Mouse (Mus musculus) heart, postnatal 10 days (tissue): ENCODE measurements around the gene Thsd1. TPM values are rescaled to one million over a fixed set of nuclear protein-coding genes. Genes with fewer than 3 reads are reported as not detected.
A peak's percentile ranks its signal among the peaks of the same experiment; 100 is the strongest.

Experiments
- DNase-seq, 2 experiments: peaks; one replicate each; pipeline ENCODE4 v3.0.0; 2021
- intact Hi-C: fragments of 180-260 bp; cut with DNase I; formaldehyde crosslinking; loops from one replicate; pipeline ENCODE4 v1.15.1; 2025
- total RNA-seq, 2 experiments: library from RNA; stranded (reverse); gene quantifications; 2 replicates each; pipeline ENCODE4 v1.2.3; 2021

The Thsd1 gene
- total RNA-seq, result 10 to 100 TPM; 13.5 to 14.9 TPM

DNA sequence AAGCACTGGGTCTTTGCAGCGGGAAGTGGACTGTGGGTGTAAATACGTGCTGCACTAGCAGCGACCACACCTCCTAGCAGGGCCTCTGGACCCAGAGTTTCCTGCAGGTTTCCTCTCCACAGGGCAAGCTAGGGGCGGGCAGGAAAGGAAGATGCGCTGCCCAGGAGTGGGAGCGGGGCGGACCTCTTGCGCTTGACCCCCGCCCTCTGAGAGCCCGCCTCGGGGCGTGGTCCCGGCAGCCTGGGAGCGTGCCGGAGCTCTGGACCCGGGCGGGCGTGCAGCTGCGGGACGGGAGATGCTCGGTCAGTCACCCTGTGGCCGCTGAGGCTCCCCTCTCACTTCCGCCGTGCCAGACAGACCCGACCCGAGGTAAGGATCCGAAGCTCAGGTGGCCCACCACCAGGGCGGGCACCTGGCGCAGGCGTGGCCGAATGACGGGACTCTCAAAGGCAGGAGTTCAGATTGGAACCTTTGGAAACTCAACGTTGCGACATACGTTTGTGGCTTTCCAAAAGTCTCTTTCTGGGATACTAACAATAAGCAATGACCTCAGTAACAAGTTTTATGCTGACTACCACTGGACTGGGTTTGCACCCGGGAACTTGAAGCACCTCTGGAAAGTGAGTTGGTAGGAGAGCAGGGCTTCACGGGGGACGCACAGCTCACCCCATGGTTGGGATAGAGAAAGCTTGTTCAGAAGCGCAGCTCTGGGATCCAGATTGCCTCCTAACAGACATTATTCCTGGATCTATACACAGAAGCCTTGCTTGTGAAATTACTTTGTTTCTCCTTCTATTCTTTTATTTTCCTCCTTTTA is at the start of gene Thsd1:
Gene Thsd1, plus strand, starts transcription at position 253 of the 817 bp plus-strand sequence.
- intact Hi-C loops, result loop anchor here (2.0 kb wide), 1 partner anchor 34 kb away; the partner anchor contains the start of gene Vps36

DNA sequence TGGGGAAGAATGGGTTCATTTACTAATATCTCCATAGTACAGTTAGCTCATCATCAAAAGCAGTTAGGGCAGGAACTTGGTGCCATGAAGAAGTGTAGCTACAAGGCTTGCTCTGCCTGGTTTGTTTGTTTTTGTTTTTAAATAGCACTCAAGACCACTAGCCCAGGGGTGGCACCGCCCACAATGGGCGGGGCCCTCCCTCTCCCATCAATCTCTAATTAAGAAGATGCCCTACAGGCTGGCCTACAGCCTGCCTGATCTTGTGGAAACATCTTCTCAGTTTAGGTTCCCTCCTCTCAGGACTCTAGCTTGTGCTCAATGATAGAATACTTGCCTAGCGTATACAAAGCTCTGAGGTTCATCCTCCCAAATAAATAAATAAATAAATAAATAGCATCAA is 42.2 kb upstream of the Thsd1 start:
- intact Hi-C loops, result no loop called here

More for the DNA sequence above, at the start of gene Thsd1:
- peak; percentile 71 for DNase-seq

DNA sequence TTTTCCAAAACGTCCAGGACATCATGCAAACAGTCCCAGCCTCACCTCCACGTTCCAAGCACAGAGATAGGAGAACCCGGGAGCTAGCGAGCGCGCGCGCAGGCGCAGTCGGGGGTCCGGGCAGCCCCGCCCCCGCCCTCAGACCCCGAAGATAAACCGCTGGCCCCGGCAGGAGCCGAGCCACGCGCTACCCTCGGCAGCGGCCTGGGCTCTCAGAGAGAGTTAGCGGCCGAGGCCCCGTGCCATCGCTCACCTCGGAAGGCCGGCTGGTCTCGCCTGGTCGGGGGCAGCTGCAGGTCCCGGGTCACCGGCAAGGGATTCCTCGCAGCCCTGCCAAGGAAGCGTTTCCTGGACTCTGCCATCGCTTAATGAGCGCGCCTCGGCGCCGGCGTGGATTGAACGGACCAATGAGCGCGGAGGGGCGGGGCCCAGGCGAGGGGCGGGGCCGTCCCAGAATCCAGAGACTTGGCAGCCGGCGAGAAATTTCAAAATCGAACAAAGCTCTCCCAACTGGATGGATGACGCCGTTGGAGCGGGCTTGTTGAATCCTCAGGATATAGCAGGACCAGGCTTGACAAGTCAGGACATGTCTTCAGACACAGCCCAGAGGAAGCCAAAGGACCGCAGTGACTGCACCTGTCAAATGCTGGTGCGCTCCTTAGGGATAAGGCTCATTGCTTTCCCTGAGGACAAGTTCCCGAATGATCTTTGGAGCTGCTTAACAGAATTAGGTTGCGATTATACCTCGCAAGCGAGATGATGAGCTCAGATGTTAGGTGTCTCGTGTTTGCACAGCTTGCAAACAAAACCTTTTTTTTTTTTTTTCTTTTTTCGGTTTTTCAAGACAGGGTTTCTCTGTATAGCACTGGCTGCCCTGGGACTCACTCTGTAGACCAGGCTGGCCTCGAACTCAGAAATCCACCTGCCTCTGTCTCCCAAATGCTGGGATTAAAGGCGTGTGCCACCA is 41.4 kb upstream of the Thsd1 start, which contains the start of gene Ckap2:
Gene Ckap2, minus strand, starts transcription at position 389 of the 967 bp plus-strand sequence.
- intact Hi-C loops, result no loop called here
- DNase-seq, result peak; percentile 94

More for the DNA sequence above, 42.2 kb upstream of the Thsd1 start:
- peak in 1 of 2 experiments; percentile 15 for DNase-seq

DNA sequence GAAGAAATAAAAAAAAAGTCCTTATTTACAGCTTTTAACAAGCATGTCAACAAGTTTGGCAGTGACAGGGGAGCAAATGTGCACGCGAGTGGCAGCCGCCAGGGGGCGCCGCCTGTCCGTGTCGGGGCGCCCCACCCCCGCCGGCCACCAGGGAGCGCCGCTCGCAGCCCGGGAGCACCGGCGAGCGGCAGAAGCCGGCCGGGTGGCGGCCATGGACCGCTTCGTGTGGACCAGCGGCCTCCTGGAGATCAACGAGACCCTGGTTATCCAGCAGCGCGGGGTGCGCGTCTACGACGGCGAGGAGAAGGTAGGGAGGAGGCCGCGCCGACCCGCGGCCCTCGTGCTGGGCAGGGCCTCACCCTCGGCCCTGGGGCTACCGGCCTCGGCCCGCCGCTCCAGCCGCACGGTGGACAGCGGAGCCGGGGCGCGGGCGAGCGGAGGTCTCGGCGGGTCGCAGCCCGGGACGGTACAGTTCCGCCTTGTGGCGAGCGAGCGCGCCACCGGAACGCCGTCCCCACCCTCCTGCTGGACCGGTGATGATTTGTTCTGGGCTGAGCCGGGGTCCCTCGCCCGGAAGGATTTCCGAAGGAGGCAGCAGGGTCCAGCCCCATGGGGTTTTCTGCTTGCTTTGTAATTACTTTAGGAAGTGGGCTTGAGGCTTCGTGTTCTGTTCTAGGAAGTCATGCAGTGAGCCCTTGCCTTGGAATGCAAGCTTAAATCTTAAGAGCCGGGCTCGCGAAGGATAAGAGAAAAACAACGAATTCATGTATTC is 34.3 kb upstream of the Thsd1 start, which contains the start of gene Vps36:
Gene Vps36, plus strand, starts transcription at position 150 of the 772 bp plus-strand sequence.
- intact Hi-C loops, result loop anchor here (1.0 to 10.0 kb wide), 5 partner anchors 34 to 204 kb away; partner anchors contain the start of genes Slc25a15 and Thsd1
- peak; percentile 93 for DNase-seq

DNA sequence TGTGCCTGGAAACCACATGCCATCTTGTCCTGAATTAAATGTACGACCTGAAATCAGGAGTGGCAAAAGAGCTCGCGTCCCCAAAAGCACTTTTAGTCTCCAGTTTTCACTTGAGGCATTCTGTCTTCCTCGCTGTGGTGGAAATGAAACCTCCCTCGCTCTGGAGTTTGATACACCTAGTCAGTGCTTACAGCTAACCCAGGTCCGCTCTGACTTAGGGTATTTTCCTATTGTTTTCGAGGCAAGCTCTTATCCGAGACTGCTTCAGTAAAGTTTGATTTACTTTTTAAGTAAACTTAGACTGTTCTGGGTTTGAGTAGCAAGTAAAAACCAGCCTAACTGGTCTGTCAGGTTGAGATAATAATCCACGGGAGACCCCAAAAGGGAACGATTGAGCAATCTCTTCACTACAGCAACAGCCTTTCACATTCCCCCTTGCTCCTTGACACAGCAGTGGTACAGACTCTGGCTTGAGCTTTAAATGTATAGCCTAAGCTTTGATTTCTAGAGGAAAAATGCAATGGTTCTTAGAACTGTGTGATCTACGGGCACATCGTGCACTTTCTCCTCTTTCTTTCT is 33.6 kb upstream of the Thsd1 start:
- intact Hi-C loops, result loop anchor here (2.0 to 10.0 kb wide), 4 partner anchors 33 to 204 kb away; partner anchors contain the start of genes Slc25a15 and Thsd1

DNA sequence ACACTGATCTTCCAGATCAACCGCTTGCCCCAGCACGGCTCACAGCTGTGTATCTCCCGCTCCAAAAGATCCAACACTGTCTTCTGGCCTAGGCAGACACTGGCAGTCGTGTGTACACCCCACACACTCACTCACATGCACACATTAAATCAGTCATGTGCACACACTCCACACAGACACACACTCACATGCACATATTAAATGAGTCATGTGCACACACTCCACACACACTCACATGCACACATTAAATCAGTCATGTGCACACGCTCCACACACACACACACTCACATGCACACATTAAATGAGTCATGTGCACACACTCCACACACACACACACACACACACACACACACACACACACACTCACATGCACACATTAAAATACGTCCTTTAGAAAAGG is 29.2 kb upstream of the Thsd1 start:
- intact Hi-C loops, result loop anchor here (10.0 kb wide), 1 partner anchor 107 kb away; no protein-coding TSS in a partner anchor
- DNase-seq, result no peak

More for the DNA sequence above, 33.6 kb upstream of the Thsd1 start:
- DNase-seq, result no peak

DNA sequence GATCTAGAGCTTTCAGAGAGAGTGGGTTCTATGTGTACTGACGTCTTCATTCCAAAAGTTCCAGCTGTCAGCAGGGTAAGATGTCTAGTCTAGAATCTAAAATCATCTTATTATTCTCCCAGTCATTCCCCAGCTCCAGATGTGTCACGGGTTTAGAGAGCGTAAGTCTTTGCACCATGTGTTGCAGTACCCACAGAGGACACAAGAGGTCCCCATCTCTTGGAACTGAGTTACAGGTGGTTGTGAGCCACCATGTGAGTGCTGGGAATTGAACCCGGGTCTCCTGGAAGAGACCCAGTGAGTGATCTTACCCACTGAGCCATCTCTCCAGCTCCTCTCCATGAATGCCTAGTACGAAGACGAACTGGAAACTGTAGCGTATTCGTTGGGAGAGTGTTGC is 27.6 kb upstream of the Thsd1 start:
- no peak for DNase-seq
- intact Hi-C loops, result loop anchor here (10.0 kb wide), 1 partner anchor 105 kb away; no protein-coding TSS in a partner anchor

DNA sequence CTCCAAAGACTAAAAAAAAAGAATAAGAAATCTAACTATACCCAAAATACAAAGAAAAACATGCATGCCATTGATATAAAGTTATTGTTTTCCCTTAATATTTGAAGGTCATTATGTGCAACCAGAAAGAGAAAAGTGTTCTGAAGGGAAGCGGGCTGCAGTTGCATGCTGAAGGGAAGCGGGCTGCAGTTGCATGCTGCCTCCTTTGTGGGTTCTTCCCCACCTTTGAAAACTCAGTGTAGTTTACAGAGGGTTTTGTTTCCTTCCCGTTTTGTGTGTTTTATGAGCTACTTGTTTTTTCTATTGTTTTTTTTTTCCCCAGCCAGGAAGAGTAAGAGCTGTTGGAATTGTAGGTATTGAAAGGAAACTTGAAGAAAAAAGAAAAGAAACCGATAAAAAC is 19.6 kb upstream of the Thsd1 start:
- no peak for DNase-seq
- intact Hi-C loops, result no loop called here

DNA sequence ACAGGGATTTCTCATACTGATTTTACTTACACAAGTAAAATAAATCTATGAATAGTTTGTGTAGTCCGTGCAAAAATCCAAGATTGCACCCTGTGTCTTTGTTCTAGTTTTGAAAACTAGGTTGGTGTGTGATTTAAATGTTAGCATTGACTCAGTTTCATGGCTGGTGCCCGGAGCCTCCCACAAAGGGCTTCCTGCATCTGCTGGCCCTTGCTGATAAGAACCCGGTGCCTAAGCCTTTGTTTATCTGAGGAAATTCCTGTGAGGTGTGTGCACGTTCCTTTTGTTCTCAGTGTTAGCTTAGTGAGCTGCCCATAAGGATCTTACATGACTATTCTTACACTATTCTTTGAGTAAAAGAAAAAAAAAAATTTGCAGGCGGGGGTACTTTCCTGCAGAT is 18.1 kb upstream of the Thsd1 start:
- DNase-seq, result peak in 1 of 2 experiments; percentile 40
- intact Hi-C loops, result loop anchor here (2.0 kb wide), 1 partner anchor 20 kb away; no protein-coding TSS in a partner anchor

DNA sequence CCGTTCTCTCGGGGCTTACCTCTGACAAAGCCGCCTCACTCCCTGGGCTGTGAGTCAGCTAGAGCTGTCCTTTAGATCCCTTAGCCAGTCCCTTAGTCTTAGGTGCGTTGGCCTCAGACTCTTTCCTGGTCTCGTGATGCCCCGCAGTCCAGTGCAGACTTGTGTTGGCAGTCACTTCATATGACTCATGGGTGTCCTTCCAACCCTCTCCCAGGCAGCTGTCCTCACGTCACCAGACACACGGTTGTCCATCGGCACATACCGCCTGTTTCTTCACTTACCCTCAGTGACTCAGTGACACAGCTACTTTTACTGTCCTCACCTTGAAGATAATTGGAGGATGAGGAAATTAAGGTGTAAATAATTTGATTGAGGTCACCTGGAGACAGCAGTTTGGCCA is 12.3 kb upstream of the Thsd1 start:
- peak in 1 of 2 experiments; percentile 35 for DNase-seq
- intact Hi-C loops, result no loop called here

DNA sequence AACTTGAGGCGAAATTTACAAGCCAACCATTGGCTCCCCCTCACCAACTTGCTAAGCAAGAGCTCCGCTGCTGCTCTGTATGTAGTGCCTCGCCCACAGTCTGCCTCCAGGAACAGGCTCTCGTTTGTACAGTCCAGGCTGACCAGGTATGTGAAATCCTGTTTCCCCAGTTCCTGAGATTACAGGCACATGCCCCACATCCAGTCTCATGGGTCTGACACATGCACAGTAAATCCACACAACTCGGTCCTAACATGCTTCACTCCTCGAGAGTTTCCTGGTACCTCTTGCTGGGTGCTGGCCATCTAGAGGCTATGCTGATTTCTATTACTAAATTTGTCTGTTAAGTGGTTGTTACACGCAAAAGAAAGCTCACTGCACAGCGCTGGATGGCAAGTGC is 752 bp upstream of the Thsd1 start:
- no peak for DNase-seq
- intact Hi-C loops, result loop anchor here (2.0 kb wide), 1 partner anchor 34 kb away; the partner anchor contains the start of gene Vps36

DNA sequence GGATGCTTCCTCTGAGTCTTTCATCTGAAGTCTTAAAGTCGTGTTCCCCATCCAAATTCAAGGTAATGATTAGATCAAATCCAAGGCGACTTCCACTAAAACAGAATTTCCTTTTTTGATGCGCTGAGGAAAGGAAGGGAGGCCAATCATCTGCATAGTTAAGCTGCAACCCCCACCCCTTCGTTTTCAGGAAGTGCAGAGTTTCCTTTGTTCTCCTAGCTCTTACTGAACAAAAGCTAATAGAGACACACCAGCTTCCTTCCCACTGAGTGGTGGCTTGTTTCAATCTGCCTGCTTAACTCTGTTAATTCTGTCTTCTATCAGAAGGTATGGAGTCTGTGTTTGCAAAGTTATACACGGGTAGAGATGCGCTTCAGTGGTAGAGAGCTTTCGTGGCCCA is 1.5 kb downstream of the Thsd1 start:
- intact Hi-C loops, result loop anchor here (2.0 kb wide), 1 partner anchor 20 kb away; no protein-coding TSS in a partner anchor
- DNase-seq, result peak; percentile 32 to 36

DNA sequence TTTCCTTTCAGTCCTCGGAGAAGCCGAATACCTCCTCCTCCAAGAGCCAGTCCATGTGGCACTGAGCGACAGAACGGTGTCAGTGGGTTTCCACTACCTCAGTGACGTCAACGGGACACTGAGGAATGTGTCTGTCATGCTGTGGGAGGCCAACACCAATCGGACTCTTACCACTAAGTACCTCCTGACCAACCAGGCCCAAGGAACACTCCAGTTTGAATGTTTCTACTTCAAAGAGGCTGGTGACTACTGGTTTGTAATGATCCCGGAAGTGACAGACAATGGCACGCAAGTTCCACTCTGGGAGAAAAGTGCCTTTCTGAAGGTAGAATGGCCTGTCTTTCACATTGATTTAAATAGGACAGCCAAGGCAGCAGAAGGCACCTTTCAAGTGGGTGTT is 15.9 kb downstream of the Thsd1 start:
- intact Hi-C loops, result no loop called here
- no peak for DNase-seq

DNA sequence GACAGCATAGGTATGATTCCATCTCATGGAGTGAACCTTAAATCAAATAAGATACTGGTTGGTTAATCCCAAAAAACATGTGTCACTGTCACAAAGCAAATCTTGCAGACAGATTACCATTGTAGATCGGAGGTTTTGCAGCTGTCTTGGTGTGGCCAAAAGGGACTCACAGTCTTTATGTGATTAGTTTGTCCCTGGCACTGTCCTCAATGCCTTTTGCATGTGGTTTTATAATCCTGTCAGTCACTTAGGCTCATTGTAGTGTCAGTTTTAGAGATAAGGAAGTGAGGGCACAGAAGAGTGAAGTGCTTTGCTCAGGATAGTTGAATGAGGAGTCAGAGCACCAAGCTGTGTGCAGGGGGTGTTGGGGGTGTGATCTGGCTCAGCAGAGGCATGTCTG is 18.6 kb downstream of the Thsd1 start:
- intact Hi-C loops, result no loop called here
- DNase-seq, result no peak

DNA sequence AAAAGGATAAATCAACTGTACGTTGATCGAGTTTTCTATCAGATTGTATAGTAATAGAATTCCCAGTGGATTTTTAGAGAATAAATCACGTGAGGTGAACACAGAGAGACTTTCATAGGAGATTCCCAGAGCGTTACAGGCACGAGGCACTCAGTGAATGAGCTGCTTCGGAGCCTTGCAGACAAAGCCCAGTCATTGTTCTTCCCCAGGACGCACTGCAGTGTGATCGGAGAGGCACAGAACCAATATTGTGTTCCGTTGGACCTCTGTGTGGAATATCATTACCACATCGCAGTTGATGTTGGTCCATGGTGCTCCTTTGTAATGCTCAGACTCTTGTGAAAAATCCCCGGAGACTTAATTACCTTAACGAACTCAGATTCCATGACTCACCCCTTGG is 20.8 kb downstream of the Thsd1 start:
- DNase-seq, result no peak
- intact Hi-C loops, result no loop called here

DNA sequence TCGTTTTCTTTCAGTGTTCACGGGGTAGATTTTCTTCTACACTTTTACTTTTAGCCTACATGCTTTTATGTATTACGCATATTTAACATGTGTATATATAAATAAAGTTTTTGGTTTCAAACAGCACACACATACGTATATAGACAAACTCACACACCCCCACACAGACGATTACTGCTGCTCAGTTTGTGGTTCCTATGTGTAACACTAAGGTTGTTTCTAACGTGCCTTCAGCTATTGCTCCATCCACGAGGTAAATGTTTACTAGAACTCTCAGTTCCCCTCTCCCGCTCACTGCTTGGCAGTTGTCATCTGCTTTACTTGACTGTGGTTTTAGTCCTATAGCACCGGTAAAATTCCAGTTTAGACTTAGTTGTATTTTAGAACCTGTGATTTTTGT is 22.0 kb downstream of the Thsd1 start:
- no peak for DNase-seq
- intact Hi-C loops, result no loop called here

DNA sequence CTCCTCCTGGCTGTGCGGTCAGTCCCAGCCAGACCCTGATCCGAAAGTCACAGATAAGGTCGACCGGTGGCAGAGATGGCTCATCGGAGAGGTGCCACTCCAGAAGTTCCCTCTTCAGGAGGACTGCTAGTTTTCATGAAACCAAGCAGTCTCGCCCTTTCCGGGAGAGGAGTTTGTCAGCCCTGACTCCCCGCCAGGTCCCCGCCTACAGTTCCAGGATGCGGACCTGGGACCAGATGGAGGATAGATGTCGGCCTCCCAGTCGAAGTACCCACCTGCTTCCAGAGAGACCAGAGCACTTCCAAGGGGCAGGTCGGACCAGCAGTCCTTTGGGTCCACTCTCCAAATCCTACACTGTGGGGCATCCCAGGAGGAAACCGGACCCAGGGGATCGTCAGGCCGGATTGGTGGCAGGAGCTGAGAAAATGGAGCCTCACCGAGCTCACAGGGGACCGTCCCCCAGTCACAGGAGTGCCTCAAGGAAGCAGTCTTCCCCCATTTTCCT is 31.9 kb downstream of the Thsd1 start:
- peak; percentile 19 to 22 for DNase-seq
- intact Hi-C loops, result no loop called here

DNA sequence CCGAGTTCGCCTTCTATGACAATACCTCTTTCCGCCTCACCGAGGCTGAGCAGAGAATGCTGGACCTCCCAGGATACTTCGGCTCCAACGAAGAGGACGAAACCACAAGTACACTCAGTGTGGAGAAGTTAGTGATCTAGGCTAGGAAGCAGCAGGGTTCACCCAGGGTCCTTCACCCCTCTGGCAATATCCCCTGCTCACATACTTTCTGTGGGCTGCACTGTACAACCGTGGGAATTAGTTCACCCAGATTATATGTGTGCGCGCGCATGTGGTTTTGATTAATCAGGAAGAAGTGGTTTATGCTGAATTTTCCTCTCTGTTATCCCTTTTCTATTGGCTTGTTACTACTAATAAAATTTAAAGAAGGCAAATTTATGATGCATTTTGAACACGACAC is 32.4 kb downstream of the Thsd1 start:
- intact Hi-C loops, result no loop called here

DNA sequence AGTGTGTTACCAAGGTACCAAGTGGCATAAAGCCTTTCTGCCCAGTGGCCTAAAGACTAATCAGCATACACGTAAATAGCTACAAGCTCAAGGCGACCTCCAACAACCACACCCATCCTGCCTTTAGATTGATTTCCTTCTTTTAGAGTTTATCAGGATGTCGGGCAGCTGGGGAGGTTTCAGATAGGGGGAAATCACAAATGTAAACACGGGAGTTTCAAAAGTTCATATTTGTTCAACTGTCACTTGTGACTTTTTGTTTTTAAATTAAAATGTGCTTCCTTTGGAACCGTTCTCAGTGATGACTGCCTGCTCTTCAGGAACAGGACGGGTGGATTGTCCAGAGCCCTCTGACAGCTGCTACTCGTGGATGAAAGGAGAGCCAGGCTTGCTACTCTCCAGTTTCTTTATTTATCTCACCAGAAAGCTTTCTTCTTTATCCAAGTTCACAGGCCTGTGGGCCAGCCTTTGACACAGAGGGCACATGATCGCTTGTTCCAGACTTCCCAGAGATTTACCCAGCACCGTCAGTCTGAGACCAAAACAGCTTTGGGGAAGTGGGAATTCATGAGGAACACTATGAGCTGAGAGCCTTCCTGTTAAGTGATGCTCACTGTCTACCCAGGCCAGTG is 33.1 kb downstream of the Thsd1 start:
- intact Hi-C loops, result loop anchor here (5.0 kb wide), 1 partner anchor 68 kb away; the partner anchor contains the start of gene Vps36
- peak; percentile 16 to 30 for DNase-seq

More for the DNA sequence above, 32.4 kb downstream of the Thsd1 start:
- DNase-seq, result peak in 1 of 2 experiments; percentile 10
